Mouse (Mus musculus): Measurements from ENCODE around the gene Galntl5.

DNA sequence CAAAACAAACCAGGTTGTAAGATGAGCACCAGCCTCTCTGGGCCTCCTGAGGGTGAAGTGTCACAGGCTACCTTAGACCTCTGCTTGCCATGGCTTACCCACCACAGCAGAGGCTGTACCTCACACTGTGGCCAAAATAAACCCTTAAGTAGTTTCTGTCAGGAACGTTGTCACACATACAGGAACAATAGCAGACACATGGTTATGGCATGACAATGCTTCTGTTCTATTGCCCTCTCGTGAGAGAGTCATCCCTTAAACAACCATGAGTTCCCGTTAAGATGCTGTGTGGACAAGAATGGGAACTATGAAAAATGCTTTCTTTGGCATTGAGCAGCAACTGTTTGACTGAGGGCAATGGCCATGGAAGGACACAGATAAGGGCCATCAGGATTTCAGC, 40.3 kb downstream of the Galntl5 start, which contains the start of gene Galnt11:
- TF ChIP-seq CTCF (IDR thresholded peaks at IDR 0.05) (no peak), EP300 (IDR thresholded peaks at IDR 0.05; ENCODE audit: insufficient read depth, low read depth, low read length) (no peak)
